Mouse (Mus musculus): ENCODE data around the gene Galnt5.
A peak's percentile ranks its signal among the peaks of the same experiment; 100 is the strongest.

Gene Galnt5

DNA sequence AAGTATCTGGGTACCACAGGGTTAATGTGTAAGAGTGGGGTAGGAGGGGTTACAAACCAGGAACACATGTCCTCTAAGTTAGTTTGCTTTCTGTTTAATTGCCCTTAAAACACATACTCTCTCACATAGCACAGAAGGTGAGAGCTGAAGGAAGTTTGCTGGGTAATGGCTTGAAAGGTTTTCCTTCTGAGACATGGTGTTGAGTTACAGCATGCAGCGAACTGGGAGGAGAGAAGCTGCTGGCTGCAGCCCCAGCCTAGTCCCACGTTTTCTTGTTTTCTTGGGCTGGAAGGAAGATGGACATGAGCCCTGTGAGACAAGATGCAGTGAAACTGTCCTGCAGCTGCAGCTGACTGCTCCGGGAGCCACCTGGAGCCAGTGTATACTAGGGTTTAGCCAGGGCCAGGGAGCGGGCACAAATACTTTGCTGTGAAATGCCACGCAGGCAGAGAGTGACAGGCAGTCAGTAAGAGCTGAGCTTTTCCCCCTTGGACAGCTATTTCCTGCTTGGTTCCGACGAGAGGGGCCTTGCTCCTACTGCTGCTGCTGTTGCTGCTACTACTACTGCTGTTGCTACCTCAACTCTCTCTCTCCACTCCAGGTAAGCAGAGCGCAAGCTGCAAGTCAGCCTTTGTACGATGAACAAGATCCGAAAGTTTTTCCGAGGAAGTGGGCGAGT is at the start of gene Galnt5:
Gene Galnt5, plus strand, starts transcription at position 133 of the 679 bp plus-strand sequence.
- DNase-seq: no peak

- DNase-seq: no peak
These were observed 46.1 kb upstream of the Galnt5 start for GRCm38 (mm10) chr2:57951620-57952019.

- no peak for DNase-seq
These were observed 36.9 kb upstream of the Galnt5 start for GRCm38 (mm10) chr2:57960786-57961185.

DNA sequence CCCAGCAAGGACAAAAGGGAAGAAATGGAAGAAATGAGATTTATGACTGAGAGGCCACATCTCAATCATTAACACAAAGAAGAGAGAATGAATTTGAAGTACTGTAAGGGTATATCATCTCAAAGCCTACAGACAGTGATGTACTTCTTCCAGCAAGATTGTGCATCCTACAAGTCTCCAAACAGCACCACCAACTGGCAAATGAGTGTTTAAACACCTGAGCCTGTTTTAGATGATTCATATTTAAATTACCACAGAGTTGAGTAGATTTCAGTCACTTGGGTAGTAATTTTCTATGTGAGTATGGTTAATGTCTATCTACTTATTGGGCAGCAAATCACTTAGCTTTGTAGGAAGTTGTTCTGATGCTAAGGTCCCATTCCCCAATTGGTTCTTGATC is 15.4 kb upstream of the Galnt5 start:
- DNase-seq: no peak

GRCm38 (mm10) chr2:57991084-57991483 is 6.6 kb upstream of the Galnt5 start:
- DNase-seq: no peak

DNA sequence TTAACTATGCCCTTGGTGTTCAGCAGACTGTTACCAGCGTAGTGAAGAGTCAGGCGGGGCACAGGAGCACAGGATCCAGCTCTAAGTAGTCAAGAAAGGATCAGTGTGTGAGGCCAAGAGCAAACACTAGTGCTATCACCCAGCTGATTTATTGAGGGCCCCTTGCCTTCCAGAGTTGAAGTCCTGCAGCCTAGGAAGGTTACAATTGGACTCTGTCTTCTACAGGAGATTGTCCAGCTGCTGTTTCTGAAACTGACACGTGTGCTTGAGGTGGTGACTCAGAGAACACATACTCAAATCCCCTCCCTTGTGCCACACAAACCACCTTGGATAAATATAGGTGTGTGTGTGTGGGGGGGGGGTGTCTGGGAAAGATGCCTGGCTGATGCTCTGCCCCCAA is 3.8 kb downstream of the Galnt5 start:
- no peak for DNase-seq

DNA sequence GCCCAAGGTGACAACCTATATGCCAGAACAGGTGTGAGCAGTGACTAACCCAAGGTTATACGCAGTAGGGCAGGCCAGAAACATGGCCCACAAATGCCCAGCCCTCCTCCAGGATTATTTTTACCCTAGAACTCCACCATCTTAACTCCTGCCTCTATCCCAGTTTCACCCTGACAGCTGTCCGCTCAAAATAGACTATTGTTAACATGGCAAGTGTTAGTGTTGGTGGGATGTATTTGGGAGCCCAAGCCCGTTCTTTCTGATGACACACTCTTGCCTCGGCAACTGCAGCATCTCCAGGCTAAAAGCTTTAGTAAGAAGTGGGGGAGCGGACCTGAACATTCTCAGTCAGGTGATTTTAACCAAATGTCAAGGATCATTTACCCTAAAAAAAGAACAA is 9.4 kb downstream of the Galnt5 start:
- no peak for DNase-seq

- no peak for DNase-seq
These were observed 25.9 kb downstream of the Galnt5 start for GRCm38 (mm10) chr2:58023556-58023955.

DNA sequence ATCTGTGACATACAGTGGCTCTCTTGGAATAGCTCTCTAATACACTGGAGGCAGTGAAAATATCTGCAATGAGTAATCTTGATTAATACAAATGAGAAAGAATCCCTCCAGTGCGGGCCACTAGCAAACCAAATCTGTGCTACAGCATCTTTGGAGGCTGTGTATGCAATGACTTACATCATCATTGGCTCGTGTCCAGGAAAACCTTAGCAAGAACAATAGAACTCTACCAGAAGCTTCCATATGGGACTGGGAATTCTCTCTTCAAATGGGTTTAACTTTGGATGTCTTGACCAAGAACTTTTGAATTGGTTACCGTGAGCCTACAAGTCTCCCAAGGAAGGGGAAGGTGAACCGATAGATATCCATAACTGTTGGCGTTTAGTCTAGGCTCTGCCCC is 29.1 kb downstream of the Galnt5 start:
- DNase-seq: no peak

- peak; percentile 21 to 26 for DNase-seq
These were observed 31.7 kb downstream of the Galnt5 start for GRCm38 (mm10) chr2:58029404-58029803.

- DNase-seq: no peak
These were observed 33.7 kb downstream of the Galnt5 start for GRCm38 (mm10) chr2:58031431-58031830.

DNA sequence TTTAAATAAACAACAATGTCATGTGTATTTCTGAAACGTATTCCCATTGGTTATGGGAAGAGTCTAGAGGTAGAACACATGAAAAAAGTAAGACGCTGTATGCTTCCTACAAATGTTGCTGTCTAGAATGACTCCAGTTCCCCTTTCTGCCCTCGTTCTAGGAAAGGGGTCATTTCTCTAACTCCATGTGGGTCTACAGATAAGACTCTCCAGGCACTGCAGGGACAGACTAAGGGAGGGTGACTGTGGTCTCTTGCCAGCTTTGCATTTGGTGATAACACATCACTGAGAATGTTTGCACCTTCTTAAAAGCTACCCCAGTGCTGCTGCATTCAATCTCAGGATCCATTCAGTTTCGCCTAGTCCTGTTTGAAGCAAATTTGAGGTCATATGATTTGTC is 38.0 kb downstream of the Galnt5 start:
- DNase-seq: no peak

DNA sequence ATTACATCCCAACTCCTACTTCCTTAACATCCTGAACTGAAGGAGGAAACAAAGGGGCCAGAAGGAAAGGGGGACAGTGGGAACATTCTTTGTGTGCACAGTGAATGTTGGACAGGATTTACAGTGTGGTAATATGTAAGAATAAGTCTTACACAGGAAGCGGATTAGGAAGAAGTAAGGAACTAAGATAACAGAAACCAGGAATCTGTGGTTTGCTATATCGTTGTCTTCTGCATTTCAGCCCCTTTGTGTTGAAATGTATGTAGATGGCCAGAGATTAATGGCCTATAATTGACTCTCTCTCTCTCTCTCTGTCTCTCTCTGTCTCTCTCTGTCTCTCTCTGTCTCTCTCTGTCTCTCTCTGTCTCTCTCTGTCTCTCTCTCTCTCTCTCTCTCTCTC is 39.2 kb downstream of the Galnt5 start:
- DNase-seq: no peak

DNA sequence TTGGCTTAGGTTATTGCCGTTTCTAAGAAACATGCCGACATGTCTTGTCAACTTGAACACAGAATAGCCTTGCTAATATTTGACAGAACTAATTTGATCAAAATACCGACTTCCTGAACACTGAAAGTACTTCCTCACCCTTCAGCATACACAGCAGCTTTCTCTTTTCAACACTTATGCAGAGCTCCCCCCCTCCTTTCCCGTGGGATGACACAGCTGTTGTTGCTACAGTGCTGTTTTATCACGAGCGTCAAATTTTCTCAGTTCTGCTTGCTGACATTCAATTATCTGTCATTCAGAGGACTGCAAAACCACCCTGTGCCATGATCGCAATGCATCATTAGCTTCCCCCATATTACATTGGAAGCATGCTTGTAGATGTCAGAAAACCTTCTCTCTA is 44.2 kb downstream of the Galnt5 start:
- DNase-seq: no peak

DNA sequence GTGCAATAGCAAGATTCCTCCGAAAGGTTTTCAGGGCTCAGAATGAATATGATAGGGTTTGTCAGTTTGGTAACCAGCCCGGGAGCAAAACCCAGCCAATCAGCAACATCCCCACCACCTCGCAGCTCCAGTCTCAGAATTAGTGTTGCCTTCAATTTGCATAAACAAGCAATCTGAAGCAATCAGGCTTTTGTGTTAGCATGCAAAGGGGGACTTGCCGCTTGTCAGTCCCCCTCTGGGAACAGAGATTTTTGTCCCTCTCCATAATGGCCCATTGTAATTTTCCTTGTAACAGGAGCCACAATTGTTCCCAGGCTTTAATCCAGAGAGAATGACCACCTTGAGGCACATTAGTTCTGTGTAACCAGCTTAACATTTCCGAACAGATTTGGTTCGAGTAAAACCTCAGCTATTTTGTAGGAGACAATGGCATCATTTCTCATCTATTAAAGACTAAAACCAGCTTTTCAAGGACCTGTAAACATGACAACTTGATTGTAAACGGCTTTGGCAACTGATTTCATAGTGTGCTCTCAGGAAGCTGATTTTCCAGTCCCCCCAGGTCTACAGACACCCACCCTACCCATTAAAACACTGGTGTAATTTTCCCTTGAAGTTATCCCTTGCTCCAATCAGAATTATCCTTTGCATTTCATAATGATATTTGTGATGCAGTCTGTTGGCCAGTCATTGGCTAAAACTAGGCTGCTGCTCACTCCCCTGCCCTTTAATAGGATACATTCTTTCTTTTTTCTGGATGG is 55.3 kb downstream of the Galnt5 start, which contains the start of gene Ermn:
Gene Ermn, minus strand, starts transcription at position 44 of the 761 bp plus-strand sequence.
- DNase-seq: no peak

DNA sequence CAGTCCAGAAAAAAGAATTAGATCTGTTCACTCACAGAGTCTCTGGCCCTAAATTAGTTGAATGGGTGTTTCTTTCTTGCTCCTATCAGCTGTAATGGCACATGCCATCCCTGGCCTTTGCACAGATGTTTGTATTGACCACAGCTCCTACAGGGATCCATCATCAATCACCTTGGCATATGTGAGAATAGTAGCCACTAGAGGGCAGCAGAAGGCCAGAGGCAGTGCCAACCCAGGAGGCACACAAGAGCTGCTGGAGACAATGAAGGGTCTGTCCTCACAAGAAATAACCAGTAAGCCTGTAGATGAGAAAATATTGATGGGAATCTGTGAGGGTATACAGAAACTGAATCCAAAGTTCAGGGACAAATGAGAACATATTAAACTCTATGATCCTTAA is 57.7 kb downstream of the Galnt5 start:
- DNase-seq: peak; percentile 76 to 79

- no peak for DNase-seq
These were observed 82.2 kb downstream of the Galnt5 start for GRCm38 (mm10) chr2:58079849-58080248.

- DNase-seq: no peak
These were observed 88.7 kb downstream of the Galnt5 start for GRCm38 (mm10) chr2:58086420-58086819.

- no peak for DNase-seq
These were observed 97.1 kb downstream of the Galnt5 start for GRCm38 (mm10) chr2:58094818-58095217.
